Mouse (Mus musculus) liver, postnatal 0 days (tissue): ENCODE measurements around the gene Pfdn6.

Source experiments
- CTCF ChIP-seq: sonication (generic); IDR thresholded peaks from 2 replicates; pipeline ENCODE4 v1.5.1; 2016; ENCODE audit warnings: antibody characterized with exemption, low read depth
- EP300 ChIP-seq: IDR thresholded peaks from 2 replicates; pipeline ENCODE4 v1.6.1; 2016; ENCODE audit warnings: antibody characterized with exemption, low read depth, mild to moderate bottlenecking

GRCm38 (mm10) chr17:33956336-33956735, 16.2 kb upstream of the Pfdn6 start:
- TF ChIP-seq EP300 = no peak
- no peak for TF ChIP-seq CTCF
